Mouse (Mus musculus) embryonic fibroblast, embryonic 13.5 days (primary cell): ENCODE measurements at regions not wholly inside any gene's neighbourhood (a gene's known extent, or its start where the extent isn't known, plus 50 kb on each side); places are given as distances from the start of the nearest gene placed in this dataset.
"Not testable (repeated sequence)": the region's sequence is repeated elsewhere in the genome, so short reads cannot be mapped to it uniquely, and the experiment has no call there.

ENCODE experiments used
- H3K27ac ChIP-seq: 2 replicates; pipeline ENCODE4 v1.5.1; 2012; ENCODE audit warnings: low read length, control low read depth, inconsistent platforms; ENCODE audit not compliant: insufficient read depth
- H3K4me1 ChIP-seq: 2 replicates; pipeline ENCODE4 v1.6.1; 2011; ENCODE audit warnings: low read length; ENCODE audit not compliant: control insufficient read depth, insufficient read depth
- H3K4me3 ChIP-seq: 2 replicates; pipeline ENCODE4 v1.5.1; 2011; ENCODE audit warnings: mild to moderate bottlenecking, control low read depth, low read length; ENCODE audit not compliant: insufficient read depth
- CTCF ChIP-seq: IDR thresholded peaks from 2 replicates; pipeline ENCODE4 v1.5.1; 2011; ENCODE audit warnings: mild to moderate bottlenecking, control low read depth, low read length, moderate library complexity, borderline replicate concordance; ENCODE audit not compliant: insufficient read depth
- POLR2A ChIP-seq: IDR thresholded peaks from 2 replicates; pipeline ENCODE4 v1.6.1; 2011; ENCODE audit warnings: low read depth, mild to moderate bottlenecking, control low read depth, low read length, moderate library complexity

- Histone ChIP-seq H3K4me3 (no peak overlapping the region), H3K4me1 (no peaks in the 10 kb centered on the region), H3K27ac (no peak overlapping the region)
- TF ChIP-seq POLR2A (no peak), CTCF (no peak)
Observed at GRCm38 (mm10) chr10:72298824-72299551, 355.7 kb upstream of the Zwint start.

DNA sequence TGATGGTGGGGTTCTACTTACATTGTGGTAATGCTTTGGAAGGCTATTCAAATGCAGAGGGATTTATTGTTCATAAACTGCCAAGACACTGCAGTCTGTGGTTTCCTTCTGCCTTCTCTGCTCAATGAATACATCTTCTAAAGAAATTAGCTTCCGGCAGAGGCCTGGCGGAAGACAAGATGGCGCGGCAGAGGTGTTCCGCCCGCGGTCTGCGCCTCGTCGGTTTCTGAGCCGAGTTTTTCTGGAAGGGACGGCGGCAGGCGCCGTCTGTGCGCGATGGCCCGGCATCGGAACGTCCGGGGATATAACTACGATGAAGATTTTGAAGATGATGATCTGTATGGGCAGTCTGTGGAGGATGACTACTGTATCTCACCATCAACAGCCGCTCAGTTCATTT lies 345.6 kb upstream of the Zwint start:
- not testable (repeated sequence) for H3K4me3 ChIP-seq, H3K4me1 ChIP-seq, H3K27ac ChIP-seq

- Histone ChIP-seq H3K4me3 (no peak overlapping the region), H3K27ac (no peak overlapping the region), H3K4me1 (no peaks in the 10 kb centered on the region)
- no peak for TF ChIP-seq POLR2A
- TF ChIP-seq CTCF, result no peak
Observed at GRCm38 (mm10) chr10:72318308-72318707, 336.3 kb upstream of the Zwint start.

DNA sequence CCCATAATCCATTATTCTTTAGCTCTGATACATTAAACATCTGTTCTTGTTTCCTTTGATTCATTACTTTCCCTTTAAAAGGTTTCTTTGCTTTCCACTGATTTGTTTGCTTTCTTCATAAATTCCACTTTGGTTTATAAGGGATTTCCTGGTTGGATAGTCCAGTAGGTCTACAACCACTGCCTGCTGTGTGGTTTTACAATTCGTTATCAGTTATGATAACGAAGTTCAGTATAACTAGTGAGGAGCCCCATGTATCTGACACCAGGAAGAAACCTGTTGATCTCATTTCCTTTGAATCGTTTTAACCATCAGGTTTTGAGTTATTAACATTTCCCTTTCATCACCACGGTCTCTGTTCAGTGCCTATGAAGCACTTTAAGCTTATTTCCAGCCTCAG lies 334.3 kb upstream of the Zwint start:
- H3K4me3 ChIP-seq, result no peak overlapping the region
- no peak for TF ChIP-seq POLR2A
- no peak for TF ChIP-seq CTCF
- H3K27ac ChIP-seq, result no peak overlapping the region
- no peaks in the 10 kb centered on the region for H3K4me1 ChIP-seq

GRCm38 (mm10) chr10:72326624-72327023 lies 328.0 kb upstream of the Zwint start:
- H3K4me1 ChIP-seq, result no peaks in the 10 kb centered on the region
- H3K4me3 ChIP-seq, result no peak overlapping the region
- TF ChIP-seq CTCF (no peak), POLR2A (no peak)
- no peak overlapping the region for H3K27ac ChIP-seq

DNA sequence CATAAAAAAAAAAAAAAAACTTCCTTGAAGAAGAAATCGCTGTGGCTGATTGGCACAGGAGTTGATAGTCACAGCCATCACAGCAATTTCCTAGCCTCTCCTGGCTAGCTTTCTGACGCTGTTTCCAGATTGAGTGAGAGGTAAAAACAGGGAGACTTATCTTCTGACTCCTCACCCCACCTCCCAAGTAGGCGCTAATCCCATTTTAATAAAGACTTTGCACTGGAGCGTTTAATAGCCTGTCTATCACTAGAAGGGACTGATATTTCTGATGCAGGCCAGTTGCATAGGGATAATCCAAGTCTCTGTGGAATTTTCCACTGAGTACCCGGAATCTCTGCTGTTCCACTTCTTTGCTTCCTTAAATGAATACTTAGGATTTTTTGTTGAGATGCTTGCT lies 307.4 kb upstream of the Zwint start:
- Histone ChIP-seq H3K4me3 (no peak overlapping the region), H3K27ac (no peak overlapping the region), H3K4me1 (no peaks in the 10 kb centered on the region)
- no peak for TF ChIP-seq POLR2A
- no peak for TF ChIP-seq CTCF

DNA sequence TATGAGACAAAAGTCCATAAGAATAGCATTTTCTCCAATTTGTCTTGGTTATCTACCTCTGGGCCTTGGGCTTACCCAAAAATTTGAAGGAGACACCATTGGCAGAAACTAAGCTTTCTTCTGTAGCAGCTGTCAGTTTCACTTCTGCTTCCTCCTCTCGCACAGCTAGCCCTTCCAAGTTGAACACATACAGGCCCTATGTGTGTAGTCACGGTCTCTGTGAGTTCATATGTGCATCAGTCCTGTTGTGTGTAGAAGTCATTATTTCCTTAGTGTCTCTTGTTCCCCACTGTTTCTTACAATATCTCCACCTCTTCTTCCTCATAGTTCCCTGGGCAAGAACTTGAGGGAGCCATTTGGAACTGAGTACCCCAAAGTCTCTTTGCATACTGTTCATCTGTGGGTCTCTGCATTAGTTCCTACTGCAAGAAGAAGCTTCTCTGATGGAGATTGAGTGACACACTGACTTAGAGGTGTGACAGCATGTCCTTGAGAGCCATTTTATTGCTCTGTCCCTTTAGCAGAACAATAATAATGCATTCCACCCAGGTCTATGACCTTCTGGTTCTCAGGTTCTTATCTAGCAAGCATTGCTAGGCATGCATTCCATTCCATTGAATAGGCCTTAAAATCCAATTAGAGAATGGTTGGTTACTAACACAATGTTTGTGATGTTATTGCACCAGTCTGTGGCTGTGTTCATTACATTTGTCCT lies 306.5 kb upstream of the Zwint start:
- H3K27ac ChIP-seq, result no peak overlapping the region
- H3K4me3 ChIP-seq, result no peak overlapping the region
- H3K4me1 ChIP-seq, result no peaks in the 10 kb centered on the region
- TF ChIP-seq POLR2A (no peak), CTCF (no peak)

GRCm38 (mm10) chr10:72352810-72353209 lies 301.8 kb upstream of the Zwint start:
- H3K4me3 ChIP-seq, result no peak overlapping the region
- no peak for TF ChIP-seq POLR2A
- no peak for TF ChIP-seq CTCF
- no peak overlapping the region for H3K27ac ChIP-seq
- H3K4me1 ChIP-seq, result no peaks in the 10 kb centered on the region

DNA sequence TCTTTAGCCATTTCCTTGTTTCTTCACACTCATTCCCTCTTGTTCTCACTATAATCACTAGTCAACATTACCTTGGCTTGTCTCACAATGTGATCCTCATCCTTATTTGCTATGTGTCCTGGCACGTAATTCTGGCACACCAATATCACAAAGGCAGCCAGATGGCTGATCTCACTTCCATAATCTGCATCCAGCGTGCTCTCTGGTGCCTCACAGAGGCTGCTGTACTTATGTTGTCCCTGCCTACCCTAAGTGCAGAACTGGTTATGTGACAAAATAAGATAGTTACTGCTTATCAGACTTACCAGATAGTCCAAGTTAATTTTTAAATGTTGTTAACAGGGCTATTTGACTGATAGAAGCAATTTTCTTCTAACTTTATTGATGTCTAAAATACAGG lies 301.1 kb upstream of the Zwint start:
- H3K4me3 ChIP-seq, result no peak overlapping the region
- TF ChIP-seq POLR2A, result no peak
- TF ChIP-seq CTCF, result no peak
- H3K27ac ChIP-seq, result no peak overlapping the region
- no peaks in the 10 kb centered on the region for H3K4me1 ChIP-seq

- Histone ChIP-seq H3K4me1 (no peaks in the 10 kb centered on the region), H3K27ac (no peak overlapping the region), H3K4me3 (no peak overlapping the region)
- TF ChIP-seq POLR2A (no peak), CTCF (no peak)
Observed at GRCm38 (mm10) chr10:72383351-72383750, 271.3 kb upstream of the Zwint start.
